ENCODE assay signal across 22 mouse cellular contexts in the genomic region with DNA sequence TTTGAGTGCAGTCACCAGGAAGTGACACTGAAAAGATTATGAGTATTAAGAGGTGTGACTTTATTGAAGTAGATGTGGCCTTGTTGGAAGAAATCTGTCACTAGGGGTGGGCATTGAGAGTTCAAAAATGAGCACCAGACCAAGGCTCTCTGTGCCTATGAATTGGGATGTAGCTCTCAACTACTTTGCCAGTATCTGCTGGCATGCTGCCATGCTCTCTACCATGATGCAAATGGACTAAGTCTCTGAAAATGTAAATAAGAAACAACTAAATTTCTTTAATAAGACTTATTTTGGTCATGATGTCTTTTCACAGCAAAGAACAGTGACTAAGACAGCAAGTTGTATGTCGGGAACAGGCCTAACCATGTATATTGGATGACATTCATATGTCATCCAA.
DNase-seq lines count a peak whose midpoint lies in the region; ATAC-seq and TF ChIP-seq lines count a peak whose summit lies in the region.
"Had no signal": no experiment of that assay in that cellular context is flagged by ENCODE, and none has a peak within 500 bp of the region (broad histone marks: within the 10 kb centered on the region; RNA-seq: fewer than 3 reads in every experiment).

No protein-coding gene starts in this region.

- TF ChIP-seq CTCF in lung, embryonic 14.5 days (IDR thresholded peaks at IDR 0.05; ENCODE audit: low read depth): no peak
- no peak for TF ChIP-seq CTCF in thymus, adult 2 months (IDR thresholded peaks at IDR 0.05; ENCODE audit: borderline replicate concordance, control insufficient read depth, extremely low read depth, insufficient read depth, low read length, poor library complexity)

- no peak overlapping the region for H3K4me3 ChIP-seq in lung, embryonic 14.5 days (ENCODE audit: low read depth, low read length)
- no peak overlapping the region for H3K4me3 ChIP-seq in heart, embryonic 12.5 days
- H3K4me3 ChIP-seq in thymus, adult 2 months (ENCODE audit: control insufficient read depth, insufficient read depth, low read length): no peak overlapping the region
- H3K4me3 ChIP-seq: embryonic facial prominence, embryonic 13.5 days; forebrain, embryonic 12.5 days; hindbrain, embryonic 12.5 days had no signal

- 84% methylated on average over 1 of the region's 1 CpGs for WGBS in lung, embryonic 14.5 days
- WGBS in heart, embryonic 12.5 days: 86% methylated on average over 1 of the region's 1 CpGs
- 87% methylated on average over 1 of the region's 1 CpGs for WGBS in thymus, adult 2 months

- H3K27me3 ChIP-seq in lung, embryonic 14.5 days (ENCODE audit: insufficient read depth, low read length): no peaks in the 10 kb centered on the region
- H3K27me3 ChIP-seq in heart, embryonic 12.5 days (replicated peaks): no peaks in the 10 kb centered on the region
- H3K27me3 ChIP-seq in thymus, adult 2 months (ENCODE audit: control insufficient read depth, insufficient read depth, low read length): no peaks in the 10 kb centered on the region
- H3K27me3 ChIP-seq: embryonic facial prominence, embryonic 13.5 days; forebrain, embryonic 12.5 days; hindbrain, embryonic 12.5 days had no signal

- peak; percentile 31 for DNase-seq in cerebellum, adult 11 months
- DNase-seq in lung, embryonic 14.5 days: peak; percentile 7
- DNase-seq in lung, postnatal 10 days: no peak
- peak; percentile 39 for DNase-seq in cerebellum, adult 9-11 months
- peak; percentile 50 to 54 for DNase-seq in cerebellum, postnatal 36 days
- DNase-seq in thymus, adult 2 months: no peak
- DNase-seq: adrenal gland, postnatal 10 days; B cell, adult 2 months; gastrocnemius, postnatal 36 days; heart, adult 11 months; heart, postnatal 10 days; heart, postnatal 4 days; kidney, adult 11 months had no signal

- no peak for ATAC-seq in cerebellum, adult (ENCODE audit: insufficient number of reproducible peaks, low FRiP score, low TSS enrichment)
- no peak for ATAC-seq in lung, embryonic 14.5 days (ENCODE audit: insufficient read depth)
- ATAC-seq in heart, embryonic 12.5 days (ENCODE audit: insufficient number of reproducible peaks, low FRiP score): no peak
- ATAC-seq: CD4-positive, CD25-positive, alpha-beta regulatory T cell, adult 4 months; forebrain, embryonic 16.5 days; hindbrain, postnatal 0 days had no signal

- no peaks in the 10 kb centered on the region for H3K9me3 ChIP-seq in lung, embryonic 14.5 days (ENCODE audit: low read depth, low read length)
- no peaks in the 10 kb centered on the region for H3K9me3 ChIP-seq in heart, embryonic 12.5 days (replicated peaks)
- H3K9me3 ChIP-seq: embryonic facial prominence, embryonic 13.5 days; forebrain, embryonic 12.5 days; hindbrain, embryonic 12.5 days had no signal

- no peaks in the 10 kb centered on the region for H3K36me3 ChIP-seq in lung, embryonic 14.5 days (ENCODE audit: insufficient read depth)
- H3K36me3 ChIP-seq in heart, embryonic 12.5 days: no peaks in the 10 kb centered on the region
- H3K36me3 ChIP-seq in thymus, adult 2 months (ENCODE audit: control insufficient read depth, insufficient read depth, low read length): no peaks in the 10 kb centered on the region
- H3K36me3 ChIP-seq: embryonic facial prominence, embryonic 13.5 days; forebrain, embryonic 12.5 days; G1E; hindbrain, embryonic 12.5 days had no signal

- no peaks in the 10 kb centered on the region for H3K4me1 ChIP-seq in lung, embryonic 14.5 days (ENCODE audit: insufficient read depth)
- no peaks in the 10 kb centered on the region for H3K4me1 ChIP-seq in heart, embryonic 12.5 days (replicated peaks)
- no peaks in the 10 kb centered on the region for H3K4me1 ChIP-seq in thymus, adult 2 months (replicated peaks; ENCODE audit: control insufficient read depth, insufficient read depth, low read length)
- H3K4me1 ChIP-seq: embryonic facial prominence, embryonic 13.5 days; forebrain, embryonic 12.5 days; hindbrain, embryonic 12.5 days had no signal

- no peak overlapping the region for H3K4me2 ChIP-seq in lung, embryonic 14.5 days
- no peak overlapping the region for H3K4me2 ChIP-seq in heart, embryonic 12.5 days
- H3K4me2 ChIP-seq: embryonic facial prominence, embryonic 13.5 days; forebrain, embryonic 12.5 days; hindbrain, embryonic 12.5 days had no signal

- no peak overlapping the region for H3K27ac ChIP-seq in lung, embryonic 14.5 days (ENCODE audit: low read depth)
- no peak overlapping the region for H3K27ac ChIP-seq in heart, embryonic 12.5 days (ENCODE audit: poor library complexity, severe bottlenecking)
- H3K27ac ChIP-seq in thymus, adult 2 months (ENCODE audit: control insufficient read depth, insufficient read depth, low read length): no peak overlapping the region
- H3K27ac ChIP-seq: embryonic facial prominence, embryonic 13.5 days; forebrain, embryonic 12.5 days; hindbrain, embryonic 12.5 days; hindbrain, postnatal 0 days had no signal

- no peak overlapping the region for H3K9ac ChIP-seq in lung, embryonic 14.5 days
- no peak overlapping the region for H3K9ac ChIP-seq in heart, embryonic 12.5 days
- H3K9ac ChIP-seq: embryonic facial prominence, embryonic 13.5 days; forebrain, embryonic 12.5 days; hindbrain, embryonic 12.5 days had no signal

- no peak for TF ChIP-seq POLR2A in thymus, adult 2 months (IDR thresholded peaks at IDR 0.05; ENCODE audit: control insufficient read depth, extremely low read depth, insufficient read depth, low read length, poor library complexity)

Comparison
In these comparisons a context has a peak if more than half of its experiments do, and no peak if none do; other contexts are left out.
1. DNase-seq: peak in cerebellum, adult 11 months (single experiment), lung, embryonic 14.5 days (single experiment), cerebellum, adult 9-11 months (single experiment) and cerebellum, postnatal 36 days (2 of 2); none in lung, postnatal 10 days (single experiment) and thymus, adult 2 months (single experiment).